Mouse (Mus musculus) brain, embryonic 14.5 days (tissue): ENCODE data around the gene Edn2.

Experiments used
- CTCF ChIP-seq: fragments of 200-500 bp; IDR thresholded peaks from 2 replicates; pipeline ENCODE4 v1.5.1; 2012; ENCODE audit warnings: inconsistent platforms, mild to moderate bottlenecking, moderate library complexity, borderline replicate concordance; ENCODE audit not compliant: insufficient read depth, insufficient read length; ENCODE audit errors: extremely low read depth
- POLR2A ChIP-seq: fragments of 200-500 bp; IDR thresholded peaks from 2 replicates; pipeline ENCODE4 v1.6.1; 2012; ENCODE audit warnings: mild to moderate bottlenecking, inconsistent platforms, borderline replicate concordance; ENCODE audit not compliant: poor library complexity, insufficient read depth, insufficient read length, severe bottlenecking; ENCODE audit errors: extremely low read depth

GRCm38 (mm10) chr4:120131441-120132220 lies 29.4 kb upstream of the Edn2 start:
- TF ChIP-seq POLR2A (no peak), CTCF (no peak)
